28 mouse cellular contexts compared by ENCODE assay signal in the genomic region with DNA sequence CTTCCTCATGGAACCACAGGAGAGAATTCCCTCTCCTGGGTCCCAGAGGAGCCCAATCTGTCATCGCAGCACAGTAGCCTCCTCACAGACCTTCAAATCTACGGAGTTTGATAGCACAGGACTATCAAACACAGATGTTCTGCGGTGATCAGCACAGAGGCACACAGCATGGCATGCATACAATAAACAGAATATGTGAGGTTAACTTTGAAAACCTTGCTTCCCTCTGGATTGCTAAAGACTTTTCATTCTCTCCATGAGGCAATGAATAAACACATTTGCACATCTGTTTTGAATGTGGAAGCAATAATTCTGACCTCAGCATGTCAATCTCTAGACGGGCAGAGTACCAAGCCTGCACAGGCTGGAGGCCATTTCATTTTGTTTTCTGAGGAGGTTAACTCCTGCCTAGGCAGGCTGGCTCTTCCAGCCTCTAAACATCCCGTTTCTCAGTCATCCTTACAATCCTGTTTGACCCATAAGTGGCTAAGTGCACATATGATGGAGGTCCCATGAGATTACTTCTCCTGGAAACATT. TPM values are rescaled to one million over a fixed set of nuclear protein-coding genes. Genes with fewer than 3 reads are reported as not detected.
DNase-seq lines count a peak whose midpoint lies in the region; ATAC-seq and TF ChIP-seq lines count a peak whose summit lies in the region.
"Had no signal": no experiment of that assay in that cellular context is flagged by ENCODE, and none has a peak within 500 bp of the region (broad histone marks: within the 10 kb centered on the region; RNA-seq: fewer than 3 reads in every experiment).

No protein-coding gene starts in this region.

- no peaks in the 10 kb centered on the region for H3K4me1 ChIP-seq in embryonic facial prominence, embryonic 11.5 days (ENCODE audit: control insufficient read depth, insufficient read depth, low read length)
- H3K4me1 ChIP-seq in embryonic facial prominence, embryonic 10.5 days = no peaks in the 10 kb centered on the region
- H3K4me1 ChIP-seq in embryonic fibroblast, embryonic 13.5 days (ENCODE audit: control insufficient read depth, insufficient read depth, low read length) = no peaks in the 10 kb centered on the region
- H3K4me1 ChIP-seq in limb, embryonic 15.5 days = no peaks in the 10 kb centered on the region
- H3K4me1 ChIP-seq: hindbrain, embryonic 12.5 days; midbrain, embryonic 13.5 days had no signal

- ATAC-seq in embryonic facial prominence, embryonic 11.5 days (replicated peaks; ENCODE audit: insufficient number of reproducible peaks, low FRiP score, low TSS enrichment, low read depth) = no peak
- ATAC-seq in limb, embryonic 15.5 days (ENCODE audit: insufficient number of reproducible peaks, low FRiP score, low TSS enrichment, low read depth) = peak; percentile 24; the same call in 1 of the 2 replicates
- ATAC-seq: forebrain, postnatal 0 days; intestine, embryonic 16.5 days; midbrain, embryonic 13.5 days; Patski had no signal

- DNase-seq in embryonic facial prominence, embryonic 11.5 days (ENCODE audit: low spot score) = peak; percentile 6
- DNase-seq in embryonic facial prominence, embryonic 10.5 days (ENCODE audit: low spot score) = no peak
- DNase-seq in adipocyte (ENCODE audit: low spot score) = peak; percentile 86
- DNase-seq in right cerebral cortex, adult 2 months (ENCODE audit: low spot score in 2 of 2) = no peak
- DNase-seq in gastrocnemius, postnatal 36 days = no peak
- no peak for DNase-seq in ovary, adult 18-20 months (ENCODE audit: low spot score)
- DNase-seq: adrenal gland, postnatal 14 days; cerebellum, adult 11 months; cerebellum, adult 9-10 months; cerebellum, postnatal 36 days; forebrain, postnatal 0 days; gastrocnemius, postnatal 10 days; kidney, adult 9 months; kidney, postnatal 10 days; layer of hippocampus, adult 9-11 months; liver; lung, adult 2 months; retina, postnatal 1 day; right cerebral cortex, postnatal 25 days; thymus, postnatal 25 days had no signal

- no peak overlapping the region for H3K4me2 ChIP-seq in embryonic facial prominence, embryonic 11.5 days (ENCODE audit: low read depth, low read length)
- no peak overlapping the region; the same call in 1 of the 2 replicates for H3K4me2 ChIP-seq in limb, embryonic 15.5 days
- H3K4me2 ChIP-seq: hindbrain, embryonic 12.5 days; midbrain, embryonic 13.5 days had no signal

- H3K27me3 ChIP-seq in embryonic facial prominence, embryonic 11.5 days (ENCODE audit: control insufficient read depth, insufficient read depth, low read length) = no peaks in the 10 kb centered on the region
- no peaks in the 10 kb centered on the region for H3K27me3 ChIP-seq in embryonic facial prominence, embryonic 10.5 days (replicated peaks; ENCODE audit: low read depth, poor library complexity, severe bottlenecking)
- no peaks in the 10 kb centered on the region for H3K27me3 ChIP-seq in limb, embryonic 15.5 days
- H3K27me3 ChIP-seq: hindbrain, embryonic 12.5 days; midbrain, embryonic 13.5 days; Patski had no signal

- H3K36me3 ChIP-seq in embryonic facial prominence, embryonic 11.5 days (replicated peaks; ENCODE audit: control insufficient read depth, insufficient read depth, low read depth, low read length) = no peaks in the 10 kb centered on the region
- H3K36me3 ChIP-seq in embryonic facial prominence, embryonic 10.5 days (replicated peaks) = no peaks in the 10 kb centered on the region
- H3K36me3 ChIP-seq in limb, embryonic 15.5 days = no peaks in the 10 kb centered on the region
- H3K36me3 ChIP-seq: G1E; hindbrain, embryonic 12.5 days; midbrain, embryonic 13.5 days had no signal

- TF ChIP-seq CTCF in embryonic fibroblast, embryonic 13.5 days (IDR thresholded peaks at IDR 0.05; ENCODE audit: borderline replicate concordance, insufficient read depth, low read length) = no peak

- H3K4me3 ChIP-seq in embryonic facial prominence, embryonic 11.5 days (ENCODE audit: low read depth, low read length) = no peak overlapping the region
- H3K4me3 ChIP-seq in embryonic facial prominence, embryonic 10.5 days = no peak overlapping the region
- no peak overlapping the region for H3K4me3 ChIP-seq in embryonic fibroblast, embryonic 13.5 days (ENCODE audit: insufficient read depth, low read length)
- H3K4me3 ChIP-seq in limb, embryonic 15.5 days = no peak overlapping the region
- H3K4me3 ChIP-seq: hindbrain, embryonic 12.5 days; midbrain, embryonic 13.5 days had no signal

- no peak for TF ChIP-seq POLR2A in embryonic fibroblast, embryonic 13.5 days (IDR thresholded peaks at IDR 0.05; ENCODE audit: low read depth, low read length)

- H3K9me3 ChIP-seq in embryonic facial prominence, embryonic 11.5 days (replicated peaks; ENCODE audit: control insufficient read depth, low read length) = no peaks in the 10 kb centered on the region
- no peaks in the 10 kb centered on the region for H3K9me3 ChIP-seq in embryonic facial prominence, embryonic 10.5 days
- H3K9me3 ChIP-seq in limb, embryonic 15.5 days = no peaks in the 10 kb centered on the region
- H3K9me3 ChIP-seq: G1E; hindbrain, embryonic 12.5 days; midbrain, embryonic 13.5 days had no signal

- intact Hi-C loops in gastrocnemius, postnatal 36 days (cut with DNase I) = no loop called here

- no peak overlapping the region for H3K9ac ChIP-seq in embryonic facial prominence, embryonic 11.5 days (replicated peaks; ENCODE audit: low read length)
- H3K9ac ChIP-seq in limb, embryonic 15.5 days = no peak overlapping the region
- H3K9ac ChIP-seq: forebrain, postnatal 0 days; hindbrain, embryonic 12.5 days; liver, embryonic 14.5 days; midbrain, embryonic 13.5 days had no signal

- WGBS in embryonic facial prominence, embryonic 11.5 days = 44% methylated on average over 5 of the region's 5 CpGs
- WGBS in embryonic facial prominence, embryonic 10.5 days = 60% methylated on average over 5 of the region's 5 CpGs
- 38% methylated on average over 5 of the region's 5 CpGs for WGBS in limb, embryonic 15.5 days

- H3K27ac ChIP-seq in embryonic facial prominence, embryonic 11.5 days (replicated peaks; ENCODE audit: low read depth, low read length) = no peak overlapping the region
- H3K27ac ChIP-seq in embryonic facial prominence, embryonic 10.5 days (replicated peaks) = no peak overlapping the region
- peak overlapping the region; percentile 23; the same call in 1 of the 2 replicates for H3K27ac ChIP-seq in embryonic fibroblast, embryonic 13.5 days (ENCODE audit: insufficient read depth, low read length)
- H3K27ac ChIP-seq in limb, embryonic 15.5 days = no peak overlapping the region
- H3K27ac ChIP-seq: hindbrain, embryonic 12.5 days; liver, embryonic 14.5 days; midbrain, embryonic 13.5 days had no signal

RNA-seq across cellular contexts. Expression of gene Wdr45b, which starts 13.0 kb away (rescaled TPM):
- 117 and 119 TPM in 2 replicates for polyA plus RNA-seq in embryonic facial prominence, embryonic 11.5 days (2014; fragmentation: Nextera tagmentation; extraction: Ambion mirVana)
- 101 and 103 TPM in 2 replicates for polyA plus RNA-seq in embryonic facial prominence, embryonic 10.5 days (2016; fragmentation: Nextera tagmentation; extraction: Ambion mirVana)
- polyA plus RNA-seq in embryonic fibroblast, embryonic 13.5 days (2011; ENCODE audit: insufficient read length, low read depth, missing spikeins) = 72.2 and 81.6 TPM in 2 replicates
- polyA plus RNA-seq in limb, embryonic 15.5 days (2015; fragmentation: Nextera tagmentation; extraction: Ambion mirVana) = 92.1 and 99.3 TPM in 2 replicates
- total RNA-seq in gastrocnemius, postnatal 36 days (2021) = 10 to 100 TPM; 16.5 to 17.9 TPM

RNA-seq across cellular contexts. Expression of gene Rab40b, which starts 20.8 kb away (rescaled TPM):
- polyA plus RNA-seq in embryonic facial prominence, embryonic 11.5 days (2014; fragmentation: Nextera tagmentation; extraction: Ambion mirVana) = 3.6 and 4.9 TPM in 2 replicates
- 1.2 and 1.3 TPM in 2 replicates for polyA plus RNA-seq in embryonic facial prominence, embryonic 10.5 days (2016; fragmentation: Nextera tagmentation; extraction: Ambion mirVana)
- polyA plus RNA-seq in embryonic fibroblast, embryonic 13.5 days (2011; ENCODE audit: insufficient read length, low read depth, missing spikeins) = 1.7 and 2.6 TPM in 2 replicates
- polyA plus RNA-seq in limb, embryonic 15.5 days (2015; fragmentation: Nextera tagmentation; extraction: Ambion mirVana) = 18.6 and 37.5 TPM in 2 replicates
- total RNA-seq in gastrocnemius, postnatal 36 days (2021) = 10 to 100 TPM in 1 of 2 experiments, 1 to 10 TPM in 1; 6.0 to 16.3 TPM
- total RNA-seq: G1E had no signal
- polyA plus RNA-seq: G1E had no signal

RNA-seq across cellular contexts. Expression of gene Fn3krp, which starts 54.0 kb away (rescaled TPM):
- polyA plus RNA-seq in embryonic facial prominence, embryonic 11.5 days (2014; fragmentation: Nextera tagmentation; extraction: Ambion mirVana) = 8.4 and 8.7 TPM in 2 replicates
- 6.3 and 7.8 TPM in 2 replicates for polyA plus RNA-seq in embryonic facial prominence, embryonic 10.5 days (2016; fragmentation: Nextera tagmentation; extraction: Ambion mirVana)
- polyA plus RNA-seq in embryonic fibroblast, embryonic 13.5 days (2011; ENCODE audit: insufficient read length, low read depth, missing spikeins) = 6.9 and 9.0 TPM in 2 replicates
- polyA plus RNA-seq in limb, embryonic 15.5 days (2015; fragmentation: Nextera tagmentation; extraction: Ambion mirVana) = 7.3 and 8.9 TPM in 2 replicates
- 1 to 10 TPM; 3.2 to 3.6 TPM for total RNA-seq in gastrocnemius, postnatal 36 days (2021)

Comparison
In these comparisons a context has a peak if more than half of its experiments do, and no peak if none do; other contexts are left out.
1. DNase-seq: peak in embryonic facial prominence, embryonic 11.5 days (single experiment) and adipocyte (single experiment); none in embryonic facial prominence, embryonic 10.5 days (single experiment), right cerebral cortex, adult 2 months (0 of 2), gastrocnemius, postnatal 36 days (0 of 2) and ovary, adult 18-20 months (single experiment).